Mouse (Mus musculus) kidney, postnatal 0 days (tissue): ENCODE data around the gene Nup93. TPM values are rescaled to one million over a fixed set of nuclear protein-coding genes. Genes with fewer than 3 reads are reported as not detected.

Experiments
- ATAC-seq: fragments of 200-750 bp; cut with Nextera tagmentation; replicated peaks from 2 replicates; pipeline ENCODE4 v1.8.0; 2017; ENCODE audit warnings: low read depth, moderate number of reproducible peaks, moderate TSS enrichment, moderate library complexity; ENCODE audit not compliant: low FRiP score
- DNase-seq: peaks from one replicate; pipeline ENCODE4 v3.0.0-alpha.2; 2016; ENCODE audit warnings: low spot score
- H3K27ac ChIP-seq: fragments of 300-500 bp; sonication (generic); 2 replicates; pipeline ENCODE4 v1.5.1; 2014; ENCODE audit warnings: mild to moderate bottlenecking
- H3K27me3 ChIP-seq: fragments of 300-500 bp; sonication (generic); 2 replicates; pipeline ENCODE4 v1.6.1; 2014; ENCODE audit warnings: low read length, mixed read lengths; ENCODE audit not compliant: insufficient read depth
- H3K36me3 ChIP-seq: fragments of 300-500 bp; sonication (generic); 2 replicates; pipeline ENCODE4 v1.6.1; 2014; ENCODE audit warnings: low read length, mixed read lengths; ENCODE audit not compliant: insufficient read depth
- H3K4me1 ChIP-seq: fragments of 300-500 bp; sonication (generic); replicated peaks from 2 replicates; pipeline ENCODE4 v1.6.1; 2014; ENCODE audit warnings: antibody characterized with exemption, low read length, mixed read lengths; ENCODE audit not compliant: insufficient read depth
- H3K4me2 ChIP-seq: fragments of 300-500 bp; sonication (generic); 2 replicates; pipeline ENCODE4 v1.6.1; 2014; ENCODE audit warnings: mild to moderate bottlenecking, low read length, moderate library complexity, mixed read lengths
- H3K4me3 ChIP-seq: fragments of 300-500 bp; sonication (generic); replicated peaks from 2 replicates; pipeline ENCODE4 v1.5.1; 2014; ENCODE audit warnings: low read depth, low read length
- H3K9ac ChIP-seq: fragments of 300-500 bp; sonication (generic); 2 replicates; pipeline ENCODE4 v1.6.1; 2014; ENCODE audit warnings: low read depth, low read length
- H3K9me3 ChIP-seq: fragments of 300-500 bp; sonication (generic); replicated peaks from 2 replicates; pipeline ENCODE4 v1.6.1; 2016; ENCODE audit warnings: low read length, inconsistent platforms, mixed read lengths
- CTCF ChIP-seq: IDR thresholded peaks from 2 replicates; pipeline ENCODE4 v1.5.1; 2016; ENCODE audit warnings: antibody characterized with exemption, low read depth, mild to moderate bottlenecking, moderate library complexity
- WGBS: fragments of 180-500 bp; shearing (Covaris S2); extraction: QIAGEN DNeasy Blood & Tissue Kit; methylation state at CpG from one replicate; pipeline ENCODE4 v1.1.7; 2014; 5-methylcytosine and 5-hydroxymethylcytosine counted together
- polyA plus RNA-seq: library from polyadenylated mRNA; unstranded; fragments of >200 nt; fragmentation: Nextera tagmentation; extraction: Ambion mirVana; gene quantifications from 2 replicates; pipeline ENCODE4 v1.2.1, GENCODE M21; 2015

Nup93 gene
- polyA plus RNA-seq, 1 experiment from 2014 or later = 45.0 TPM

- TF ChIP-seq CTCF = no peak
These were observed 114.8 kb downstream of the Nup93 start, which contains the start of gene Slc12a3 for GRCm38 (mm10) chr8:94328932-94329728. Gene Slc12a3, plus strand, starts transcription at chr8:94329201.

DNA sequence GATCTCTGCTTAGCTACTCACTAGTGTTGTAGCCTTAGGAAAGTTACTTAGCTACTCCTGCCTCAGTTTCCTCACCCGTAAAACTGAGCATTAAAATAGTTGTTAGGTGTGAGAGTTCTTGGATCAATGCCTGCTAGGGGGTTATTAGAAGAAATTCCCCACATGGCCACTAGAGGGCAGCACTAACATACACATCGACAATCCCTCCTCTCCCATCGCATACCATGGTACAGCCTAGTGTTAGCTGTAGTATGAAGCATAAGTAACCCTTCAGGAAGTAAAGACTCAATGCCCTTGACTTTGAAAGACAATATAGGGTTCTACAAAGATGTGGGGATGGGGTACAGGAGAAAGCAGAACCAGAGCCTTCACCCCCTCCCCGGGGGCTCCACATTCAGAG is 116.4 kb downstream of the Nup93 start:
- 30% methylated on average over 4 of the region's 4 CpGs for WGBS
- DNase-seq (peak; percentile 89), ATAC-seq (peak; percentile 44)
- Histone ChIP-seq H3K4me2 (no peak overlapping the region), H3K27ac (no peak overlapping the region), H3K9me3 (no peaks in the 10 kb centered on the region), H3K4me1 (no peaks in the 10 kb centered on the region), H3K36me3 (no peaks in the 10 kb centered on the region), H3K9ac (no peak overlapping the region), H3K27me3 (no peaks in the 10 kb centered on the region), H3K4me3 (no peak overlapping the region)
- TF ChIP-seq CTCF = peak; percentile 91

More at GRCm38 (mm10) chr8:94328932-94329728, 114.8 kb downstream of the Nup93 start, which contains the start of gene Slc12a3:
- H3K36me3 ChIP-seq = no peaks in the 10 kb centered on the region
- ATAC-seq (no peak), DNase-seq (no peak)
- WGBS = 79% methylated on average over 21 of the region's 21 CpGs
- H3K27ac ChIP-seq = no peak within 1 kb of the TSS
- no peaks in the 10 kb centered on the region for H3K9me3 ChIP-seq
- H3K4me1 ChIP-seq = no peaks in the 10 kb centered on the region
- H3K9ac ChIP-seq = no peak within 1 kb of the TSS
- H3K27me3 ChIP-seq = no peaks in the 10 kb centered on the region
- H3K4me3 ChIP-seq = no peak within 1 kb of the TSS
- H3K4me2 ChIP-seq = no peak within 1 kb of the TSS

DNA sequence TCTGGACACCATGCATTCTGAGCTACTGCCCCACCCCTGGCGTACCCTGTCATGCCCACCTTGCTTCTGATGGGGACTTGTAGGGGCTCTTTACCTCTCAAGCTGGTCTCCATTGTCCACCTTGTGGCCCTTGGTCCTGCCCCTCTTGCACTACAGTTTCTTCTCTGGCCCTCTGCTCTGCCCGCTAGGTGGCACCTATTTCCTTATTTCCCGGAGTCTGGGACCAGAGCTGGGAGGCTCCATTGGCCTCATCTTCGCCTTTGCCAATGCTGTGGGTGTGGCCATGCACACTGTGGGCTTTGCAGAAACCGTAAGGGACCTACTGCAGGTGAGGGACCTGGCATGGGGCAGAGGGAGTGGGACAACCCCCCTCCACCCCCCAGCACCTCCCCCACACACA is 119.0 kb downstream of the Nup93 start:
- Histone ChIP-seq H3K9me3 (no peaks in the 10 kb centered on the region), H3K4me1 (no peaks in the 10 kb centered on the region), H3K36me3 (no peaks in the 10 kb centered on the region), H3K27ac (no peak overlapping the region), H3K9ac (no peak overlapping the region), H3K4me2 (no peak overlapping the region), H3K27me3 (no peaks in the 10 kb centered on the region), H3K4me3 (no peak overlapping the region)
- DNase-seq (peak; percentile 25), ATAC-seq (no peak)
- TF ChIP-seq CTCF = peak; percentile 59
- 40% methylated on average over 5 of the region's 5 CpGs for WGBS

DNA sequence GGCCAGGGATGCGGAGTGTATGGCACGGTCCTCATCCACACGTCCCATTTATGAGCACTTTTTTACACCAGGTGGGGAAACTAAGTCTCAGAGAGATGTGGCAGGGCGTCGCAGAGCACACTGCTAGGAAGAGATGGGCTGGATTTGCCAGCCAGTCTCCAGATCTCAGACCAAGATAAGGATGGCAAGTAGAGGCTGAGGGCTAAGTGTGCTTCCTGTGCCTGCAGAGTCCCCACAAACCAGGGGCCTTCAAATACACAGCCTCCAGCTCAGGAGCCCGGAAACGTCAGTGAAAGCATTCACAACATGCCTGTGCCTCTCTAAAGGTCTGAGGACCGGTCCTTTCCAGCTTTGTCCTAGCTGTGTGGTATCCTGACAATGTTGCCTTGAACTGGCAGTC is 123.2 kb downstream of the Nup93 start:
- no peaks in the 10 kb centered on the region for H3K27me3 ChIP-seq
- WGBS = 78% methylated on average over 8 of the region's 8 CpGs
- TF ChIP-seq CTCF = no peak
- H3K9me3 ChIP-seq = no peaks in the 10 kb centered on the region
- no peaks in the 10 kb centered on the region for H3K4me1 ChIP-seq
- DNase-seq (no peak), ATAC-seq (no peak)
- no peak overlapping the region for H3K27ac ChIP-seq
- H3K9ac ChIP-seq = no peak overlapping the region
- no peaks in the 10 kb centered on the region for H3K36me3 ChIP-seq
- no peak overlapping the region for H3K4me2 ChIP-seq
- H3K4me3 ChIP-seq = no peak overlapping the region

DNA sequence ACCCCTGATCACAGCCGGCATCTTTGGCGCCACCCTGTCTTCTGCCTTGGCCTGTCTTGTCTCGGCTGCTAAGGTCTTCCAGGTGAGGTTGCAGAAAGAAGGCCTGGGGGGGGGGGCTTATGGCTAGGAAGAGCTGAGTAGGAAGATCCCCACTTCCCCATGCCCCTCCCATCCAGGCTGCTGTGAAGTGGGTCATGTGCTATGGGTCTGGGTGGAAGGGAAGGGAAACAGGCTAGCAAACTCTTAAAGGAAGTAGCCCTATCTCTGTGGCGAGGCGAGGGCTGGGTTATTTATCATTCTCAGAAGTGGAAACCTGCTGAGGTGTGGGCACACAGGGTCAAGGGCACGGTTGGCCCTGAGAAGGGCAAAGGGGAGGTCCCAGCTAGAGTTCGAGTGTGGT is 126.4 kb downstream of the Nup93 start:
- ATAC-seq = no peak
- Histone ChIP-seq H3K27ac (no peak overlapping the region), H3K9ac (no peak overlapping the region), H3K36me3 (no peaks in the 10 kb centered on the region), H3K4me3 (no peak overlapping the region), H3K4me1 (no peaks in the 10 kb centered on the region), H3K9me3 (no peaks in the 10 kb centered on the region), H3K27me3 (no peaks in the 10 kb centered on the region), H3K4me2 (no peak overlapping the region)
- DNase-seq = no peak
- TF ChIP-seq CTCF = no peak
- 75% methylated on average over 7 of the region's 7 CpGs for WGBS

- no peaks in the 10 kb centered on the region for H3K36me3 ChIP-seq
- no peak overlapping the region for H3K27ac ChIP-seq
- DNase-seq (no peak), ATAC-seq (no peak)
- 82% methylated on average over 10 of the region's 10 CpGs for WGBS
- H3K4me2 ChIP-seq = no peak overlapping the region
- TF ChIP-seq CTCF = no peak
- no peaks in the 10 kb centered on the region for H3K27me3 ChIP-seq
- H3K4me3 ChIP-seq = no peak overlapping the region
- no peaks in the 10 kb centered on the region for H3K4me1 ChIP-seq
- H3K9me3 ChIP-seq = no peaks in the 10 kb centered on the region
- no peak overlapping the region for H3K9ac ChIP-seq
These were observed 128.3 kb downstream of the Nup93 start for GRCm38 (mm10) chr8:94342691-94343090.

DNA sequence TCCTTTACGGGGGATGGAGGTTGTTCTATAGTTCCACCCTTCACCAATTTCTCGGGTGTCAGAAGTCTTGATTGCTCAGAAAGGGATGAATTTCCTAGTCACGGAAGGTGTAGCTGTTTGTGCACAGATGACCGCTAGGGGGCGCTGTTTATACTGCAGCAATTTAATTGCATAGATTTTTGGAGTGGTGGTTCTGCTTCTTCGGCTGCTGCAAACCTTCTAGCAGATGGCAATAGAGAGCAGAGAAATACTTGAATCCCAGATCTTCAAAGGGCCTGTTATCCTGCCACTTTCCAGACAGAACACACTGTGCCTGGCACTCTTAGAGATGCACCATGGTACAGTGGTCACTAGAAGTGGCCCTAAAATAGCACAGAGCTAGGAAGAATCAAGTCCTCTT is 128.9 kb downstream of the Nup93 start:
- no peaks in the 10 kb centered on the region for H3K9me3 ChIP-seq
- DNase-seq = peak; percentile 91
- H3K4me1 ChIP-seq = no peaks in the 10 kb centered on the region
- no peaks in the 10 kb centered on the region for H3K36me3 ChIP-seq
- no peak overlapping the region for H3K4me3 ChIP-seq
- H3K9ac ChIP-seq = no peak overlapping the region
- WGBS = 8% methylated on average over 6 of the region's 6 CpGs
- TF ChIP-seq CTCF = peak; percentile 95
- no peak for ATAC-seq
- H3K27ac ChIP-seq = no peak overlapping the region
- H3K4me2 ChIP-seq = no peak overlapping the region
- no peaks in the 10 kb centered on the region for H3K27me3 ChIP-seq
